Mouse (Mus musculus) midbrain, embryonic 16.5 days (tissue): Measurements from ENCODE around the gene Faxc. TPM values are rescaled to one million over a fixed set of nuclear protein-coding genes. Genes with fewer than 3 reads are reported as not detected.
A peak's percentile ranks its signal among the peaks of the same experiment; 100 is the strongest.

ENCODE experiments used
- ATAC-seq: fragments of 200-750 bp; cut with Nextera tagmentation; 2 replicates; pipeline ENCODE4 v1.8.0; 2017; ENCODE audit warnings: moderate TSS enrichment
- H3K27ac ChIP-seq: fragments of 300-500 bp; sonication (generic); 2 replicates; pipeline ENCODE4 v1.5.1; 2014; ENCODE audit warnings: mild to moderate bottlenecking, low read length, mixed read lengths
- H3K27me3 ChIP-seq: fragments of 300-500 bp; sonication (generic); 2 replicates; pipeline ENCODE4 v1.6.1; 2014; ENCODE audit warnings: low read depth, low read length, mixed read lengths; ENCODE audit not compliant: control insufficient read depth, insufficient read depth
- H3K36me3 ChIP-seq: fragments of 300-500 bp; sonication (generic); 2 replicates; pipeline ENCODE4 v1.6.1; 2014; ENCODE audit warnings: mild to moderate bottlenecking, low read length, moderate library complexity, mixed read lengths; ENCODE audit not compliant: control insufficient read depth, insufficient read depth
- H3K4me1 ChIP-seq: fragments of 300-500 bp; sonication (generic); 2 replicates; pipeline ENCODE4 v1.6.1; 2014; ENCODE audit warnings: mild to moderate bottlenecking, low read length, mixed read lengths; ENCODE audit not compliant: control insufficient read depth, insufficient read depth
- H3K4me2 ChIP-seq: fragments of 300-500 bp; sonication (generic); 2 replicates; pipeline ENCODE4 v1.6.1; 2014; ENCODE audit warnings: mild to moderate bottlenecking, low read length, mixed read lengths
- H3K4me3 ChIP-seq: fragments of 300-500 bp; sonication (generic); 2 replicates; pipeline ENCODE4 v1.5.1; 2014; ENCODE audit warnings: low read depth, mild to moderate bottlenecking, low read length, moderate library complexity, mixed read lengths
- H3K9ac ChIP-seq: fragments of 300-500 bp; sonication (generic); 2 replicates; pipeline ENCODE4 v1.6.1; 2014; ENCODE audit warnings: low read depth, low read length, mixed read lengths
- H3K9me3 ChIP-seq: fragments of 300-500 bp; sonication (generic); replicated peaks from 2 replicates; pipeline ENCODE4 v1.6.1; 2014; ENCODE audit warnings: mild to moderate bottlenecking, low read length, mixed read lengths; ENCODE audit not compliant: control insufficient read depth, poor library complexity, severe bottlenecking
- WGBS: fragments of 180-500 bp; shearing (Covaris S2); extraction: QIAGEN DNeasy Blood & Tissue Kit; methylation state at CpG from one replicate; pipeline ENCODE4 v1.1.7; 2014; 5-methylcytosine and 5-hydroxymethylcytosine counted together
- polyA plus RNA-seq: library from polyadenylated mRNA; unstranded; fragments of >200 nt; fragmentation: Nextera tagmentation; extraction: Ambion mirVana; gene quantifications from 2 replicates; pipeline ENCODE4 v1.2.1, GENCODE M21; 2015

Faxc gene
- 18.5 and 19.1 TPM in 2 replicates for polyA plus RNA-seq

GRCm38 (mm10) chr4:21930971-21931771, at the start of gene Faxc:
TSS of gene Faxc (plus strand) at chr4:21931329.
- under 1% methylated on average over 74 of the region's 83 CpGs for WGBS
- no peaks in the 10 kb centered on the region for H3K9me3 ChIP-seq
- H3K36me3 ChIP-seq: no peaks in the 10 kb centered on the region
- peak within 1 kb of the TSS; percentile 95 for H3K4me3 ChIP-seq
- no peaks in the 10 kb centered on the region for H3K27me3 ChIP-seq
- H3K4me1 ChIP-seq: peaks cover 31% of the 10 kb centered on the region
- H3K27ac ChIP-seq: peak within 1 kb of the TSS; percentile 100
- peak within 1 kb of the TSS; percentile 79 for H3K4me2 ChIP-seq
- peak within 1 kb of the TSS; percentile 100 for H3K9ac ChIP-seq
- ATAC-seq: peak; percentile 87

- Histone ChIP-seq H3K36me3 (no peaks in the 10 kb centered on the region), H3K9me3 (no peaks in the 10 kb centered on the region), H3K4me1 (peaks cover 4% of the 10 kb centered on the region; the same call in 1 of the 2 replicates), H3K4me2 (no peak overlapping the region), H3K9ac (no peak overlapping the region), H3K4me3 (no peak overlapping the region), H3K27me3 (no peaks in the 10 kb centered on the region), H3K27ac (no peak overlapping the region)
- WGBS: 93% methylated on average over 6 of the region's 6 CpGs
- no peak for ATAC-seq
Observed at GRCm38 (mm10) chr4:21882806-21883205, 48.3 kb upstream of the Faxc start.

GRCm38 (mm10) chr4:21885831-21886230, 45.3 kb upstream of the Faxc start:
- Histone ChIP-seq H3K27ac (no peak overlapping the region), H3K9ac (no peak overlapping the region), H3K4me2 (no peak overlapping the region), H3K27me3 (no peaks in the 10 kb centered on the region), H3K4me1 (no peaks in the 10 kb centered on the region), H3K4me3 (no peak overlapping the region), H3K9me3 (no peaks in the 10 kb centered on the region), H3K36me3 (no peaks in the 10 kb centered on the region)
- ATAC-seq: no peak
- 92% methylated on average over 8 of the region's 8 CpGs for WGBS

- peak; percentile 61 for ATAC-seq
Observed at GRCm38 (mm10) chr4:21931772-21932630, 872 bp downstream of the Faxc start.

GRCm38 (mm10) chr4:21935378-21935777, 4.2 kb downstream of the Faxc start:
- no peak for ATAC-seq
- H3K4me3 ChIP-seq: no peak overlapping the region
- H3K9me3 ChIP-seq: no peaks in the 10 kb centered on the region
- H3K27ac ChIP-seq: no peak overlapping the region
- 93% methylated on average over 2 of the region's 2 CpGs for WGBS
- H3K36me3 ChIP-seq: peaks cover 9% of the 10 kb centered on the region
- no peak overlapping the region for H3K9ac ChIP-seq
- no peak overlapping the region for H3K4me2 ChIP-seq
- peaks cover 26% of the 10 kb centered on the region for H3K4me1 ChIP-seq
- H3K27me3 ChIP-seq: no peaks in the 10 kb centered on the region

More at GRCm38 (mm10) chr4:21931772-21932630, 872 bp downstream of the Faxc start:
- peaks cover 7% of the 10 kb centered on the region for H3K36me3 ChIP-seq
- H3K27me3 ChIP-seq: no peaks in the 10 kb centered on the region
- peaks cover 31% of the 10 kb centered on the region for H3K4me1 ChIP-seq
- H3K4me2 ChIP-seq: peak overlapping the region; percentile 79
- 4% methylated on average over 23 of the region's 23 CpGs for WGBS
- H3K27ac ChIP-seq: peak overlapping the region; percentile 100
- peak overlapping the region; percentile 100 for H3K9ac ChIP-seq
- no peaks in the 10 kb centered on the region for H3K9me3 ChIP-seq
- peak overlapping the region; percentile 95 for H3K4me3 ChIP-seq

GRCm38 (mm10) chr4:21936424-21936823, 5.3 kb downstream of the Faxc start:
- Histone ChIP-seq H3K4me2 (no peak overlapping the region), H3K9ac (no peak overlapping the region), H3K4me3 (no peak overlapping the region), H3K27me3 (no peaks in the 10 kb centered on the region), H3K36me3 (peaks cover 9% of the 10 kb centered on the region), H3K4me1 (peaks cover 24% of the 10 kb centered on the region), H3K9me3 (no peaks in the 10 kb centered on the region), H3K27ac (no peak overlapping the region)
- WGBS: 95% methylated on average over 9 of the region's 9 CpGs
- ATAC-seq: no peak

GRCm38 (mm10) chr4:21937890-21938289, 6.8 kb downstream of the Faxc start:
- 75% methylated on average over 8 of the region's 8 CpGs for WGBS
- no peaks in the 10 kb centered on the region for H3K27me3 ChIP-seq
- no peak for ATAC-seq
- H3K9me3 ChIP-seq: no peaks in the 10 kb centered on the region
- no peak overlapping the region for H3K27ac ChIP-seq
- no peak overlapping the region for H3K4me3 ChIP-seq
- peaks cover 11% of the 10 kb centered on the region for H3K36me3 ChIP-seq
- H3K9ac ChIP-seq: no peak overlapping the region
- H3K4me1 ChIP-seq: peaks cover 23% of the 10 kb centered on the region
- no peak overlapping the region for H3K4me2 ChIP-seq

- H3K4me2 ChIP-seq: no peak overlapping the region
- no peak overlapping the region for H3K27ac ChIP-seq
- H3K9ac ChIP-seq: no peak overlapping the region
- no peak overlapping the region for H3K4me3 ChIP-seq
- no peaks in the 10 kb centered on the region for H3K27me3 ChIP-seq
- ATAC-seq: no peak
- no peaks in the 10 kb centered on the region for H3K4me1 ChIP-seq
- 91% methylated on average over 3 of the region's 3 CpGs for WGBS
- H3K9me3 ChIP-seq: no peaks in the 10 kb centered on the region
- peaks cover 13% of the 10 kb centered on the region for H3K36me3 ChIP-seq
Observed at GRCm38 (mm10) chr4:21944672-21945071, 13.5 kb downstream of the Faxc start.

- H3K27ac ChIP-seq: no peak overlapping the region
- no peak overlapping the region for H3K9ac ChIP-seq
- H3K27me3 ChIP-seq: no peaks in the 10 kb centered on the region
- H3K9me3 ChIP-seq: no peaks in the 10 kb centered on the region
- H3K4me1 ChIP-seq: no peaks in the 10 kb centered on the region
- no peak overlapping the region for H3K4me3 ChIP-seq
- H3K36me3 ChIP-seq: peaks cover 9% of the 10 kb centered on the region
- WGBS: 41% methylated on average over 6 of the region's 6 CpGs
- H3K4me2 ChIP-seq: no peak overlapping the region
- ATAC-seq: no peak
Observed at GRCm38 (mm10) chr4:21951444-21951843, 20.3 kb downstream of the Faxc start.
